Mouse (Mus musculus) heart, embryonic 15.5 days (tissue): Measurements from ENCODE around the gene Ap5m1. TPM values are rescaled to one million over a fixed set of nuclear protein-coding genes. Genes with fewer than 3 reads are reported as not detected.

Source experiments
- ATAC-seq: fragments of 200-750 bp; cut with Nextera tagmentation; replicated peaks from 2 replicates; pipeline ENCODE4 v1.8.0; 2017; ENCODE audit warnings: low read depth, moderate TSS enrichment; ENCODE audit not compliant: insufficient number of reproducible peaks, insufficient read depth, low FRiP score
- H3K27ac ChIP-seq: fragments of 300-500 bp; sonication (generic); 2 replicates; pipeline ENCODE4 v1.5.1; 2015; ENCODE audit warnings: mild to moderate bottlenecking, inconsistent platforms
- H3K27me3 ChIP-seq: fragments of 300-500 bp; sonication (generic); 2 replicates; pipeline ENCODE4 v1.6.1; 2015; ENCODE audit warnings: inconsistent platforms
- H3K36me3 ChIP-seq: fragments of 300-500 bp; sonication (generic); 2 replicates; pipeline ENCODE4 v1.6.1; 2015; ENCODE audit warnings: mild to moderate bottlenecking, inconsistent platforms
- H3K4me1 ChIP-seq: fragments of 300-500 bp; sonication (generic); replicated peaks from 2 replicates; pipeline ENCODE4 v1.6.1; 2015; ENCODE audit warnings: inconsistent platforms
- H3K4me2 ChIP-seq: fragments of 300-500 bp; sonication (generic); 2 replicates; pipeline ENCODE4 v1.6.1; 2015; ENCODE audit warnings: inconsistent platforms, mild to moderate bottlenecking, moderate library complexity
- H3K4me3 ChIP-seq: fragments of 300-500 bp; sonication (generic); 2 replicates; pipeline ENCODE4 v1.5.1; 2015; ENCODE audit warnings: mild to moderate bottlenecking, inconsistent platforms
- H3K9ac ChIP-seq: fragments of 300-500 bp; sonication (generic); 2 replicates; pipeline ENCODE4 v1.6.1; 2015; ENCODE audit warnings: mild to moderate bottlenecking, inconsistent platforms
- H3K9me3 ChIP-seq: fragments of 300-500 bp; sonication (generic); replicated peaks from 2 replicates; pipeline ENCODE4 v1.6.1; 2016; ENCODE audit warnings: inconsistent platforms
- WGBS: fragments of 180-500 bp; shearing (Covaris S2); methylation state at CpG from one replicate; pipeline ENCODE4 v1.1.7; 2015; ENCODE audit warnings: mixed read lengths; 5-methylcytosine and 5-hydroxymethylcytosine counted together
- polyA plus RNA-seq: library from polyadenylated mRNA; unstranded; fragments of >200 nt; fragmentation: Nextera tagmentation; extraction: Ambion mirVana; gene quantifications from 2 replicates; pipeline ENCODE4 v1.2.1, GENCODE M21; 2015

Ap5m1 gene
- polyA plus RNA-seq = 18.8 and 19.9 TPM in 2 replicates

DNA sequence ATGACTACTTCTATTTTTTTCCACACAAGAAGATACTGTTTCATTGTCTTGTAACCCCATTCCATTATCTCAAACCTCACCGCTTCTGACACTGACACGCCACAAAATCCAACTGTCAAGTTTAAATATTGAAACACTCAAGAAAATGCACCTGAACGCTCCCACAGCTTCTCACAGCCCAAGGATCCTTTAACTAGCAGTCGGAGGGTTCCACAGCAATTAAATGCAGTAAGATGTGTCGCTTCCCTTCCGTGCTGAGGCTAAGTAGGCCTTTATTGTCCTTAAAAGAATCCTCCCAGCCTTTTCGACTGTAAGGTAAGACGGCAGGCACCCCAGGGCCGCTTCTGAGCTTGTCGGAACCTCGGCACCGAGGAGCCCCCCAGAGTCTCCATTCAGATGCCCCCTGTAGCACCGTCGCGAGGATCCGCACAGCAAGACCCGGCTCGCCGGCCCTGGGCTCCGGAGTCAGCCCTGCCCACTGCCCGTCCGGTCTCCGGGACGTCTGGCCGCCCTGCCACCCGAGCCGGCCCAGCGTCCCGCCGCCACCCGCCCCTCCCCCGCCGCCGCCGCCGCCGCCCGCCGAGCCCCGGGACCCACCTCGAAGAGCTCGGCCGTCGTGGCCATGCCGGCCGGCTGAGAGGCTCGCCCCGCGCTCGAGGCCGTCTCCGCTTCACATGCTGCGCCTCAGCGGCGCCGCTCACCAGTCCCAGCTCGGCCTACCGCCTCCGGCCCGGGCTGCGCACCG, at the start of gene Ap5m1:
Gene Ap5m1, plus strand, starts transcription at position 569 of the 745 bp plus-strand sequence.
- WGBS = under 1% methylated on average over 55 of the region's 62 CpGs
- Histone ChIP-seq H3K4me3 (peak within 1 kb of the TSS; percentile 83), H3K27ac (peak within 1 kb of the TSS; percentile 99), H3K4me1 (peaks cover 17% of the 10 kb centered on the region), H3K36me3 (no peaks in the 10 kb centered on the region), H3K9me3 (no peaks in the 10 kb centered on the region), H3K4me2 (peak within 1 kb of the TSS; percentile 69), H3K27me3 (no peaks in the 10 kb centered on the region), H3K9ac (peak within 1 kb of the TSS; percentile 92)
- peak; percentile 54 for ATAC-seq

DNA sequence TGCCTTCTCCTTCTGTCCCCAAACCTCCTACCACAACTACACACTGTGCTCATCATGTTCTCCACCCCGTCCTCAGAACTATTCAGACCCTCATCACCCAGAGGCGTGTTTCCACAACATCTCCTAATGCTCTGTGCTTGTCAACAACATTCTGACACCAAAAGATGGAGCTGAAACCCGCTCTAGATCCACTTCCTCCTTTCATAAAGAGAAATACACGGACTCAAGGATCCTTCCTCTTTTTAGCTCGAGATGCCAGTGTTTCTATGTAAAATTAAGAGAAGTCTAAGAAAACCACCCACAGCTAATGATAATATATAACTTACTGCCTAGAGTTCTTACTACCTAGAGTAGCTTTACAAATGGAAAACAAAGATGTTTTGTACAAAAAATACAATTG, 46.1 kb upstream of the Ap5m1 start:
- no peaks in the 10 kb centered on the region for H3K27me3 ChIP-seq
- no peak overlapping the region for H3K27ac ChIP-seq
- H3K4me3 ChIP-seq = no peak overlapping the region
- 87% methylated on average over 5 of the region's 5 CpGs for WGBS
- no peaks in the 10 kb centered on the region for H3K9me3 ChIP-seq
- H3K36me3 ChIP-seq = peaks cover 30% of the 10 kb centered on the region
- H3K9ac ChIP-seq = no peak overlapping the region
- ATAC-seq = no peak
- H3K4me1 ChIP-seq = no peaks in the 10 kb centered on the region
- H3K4me2 ChIP-seq = no peak overlapping the region

DNA sequence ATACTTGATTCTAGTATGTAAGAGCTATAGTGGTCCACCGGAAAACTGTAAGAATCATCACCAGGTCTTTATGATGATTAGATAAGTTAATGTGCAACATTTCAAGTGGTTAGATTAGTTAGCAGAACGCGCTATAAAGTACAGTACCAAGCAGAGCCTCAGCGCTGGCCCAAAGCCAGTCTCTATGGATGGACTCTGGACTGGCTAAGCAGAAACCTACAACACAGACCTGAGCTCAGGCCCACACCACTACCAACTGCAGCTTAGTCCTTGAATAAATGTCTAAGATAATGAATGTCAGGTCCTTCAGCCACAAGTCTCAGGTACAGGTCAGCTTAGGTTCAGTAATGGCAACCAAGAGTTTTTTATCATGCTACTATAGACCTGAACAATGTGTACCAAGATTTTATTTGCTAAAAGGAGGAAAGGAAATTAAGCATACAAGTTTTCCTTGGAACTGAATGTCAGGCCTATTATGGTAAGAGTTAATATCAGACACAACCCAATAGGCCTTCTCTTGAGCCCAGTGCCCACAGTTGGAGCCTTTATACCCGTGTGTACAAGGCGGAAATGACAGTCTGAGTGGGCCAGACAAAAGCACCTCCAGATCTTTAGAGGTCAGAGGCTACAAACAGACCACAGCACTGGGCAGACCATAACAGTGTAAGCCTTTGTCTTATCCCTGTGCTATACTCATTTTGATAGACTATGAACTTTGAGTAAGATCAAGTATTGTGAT, 38.7 kb upstream of the Ap5m1 start:
- ATAC-seq = no peak
- Histone ChIP-seq H3K36me3 (peaks cover 16% of the 10 kb centered on the region), H3K9ac (no peak overlapping the region), H3K27ac (no peak overlapping the region), H3K4me3 (no peak overlapping the region), H3K9me3 (no peaks in the 10 kb centered on the region), H3K27me3 (no peaks in the 10 kb centered on the region), H3K4me1 (no peaks in the 10 kb centered on the region), H3K4me2 (no peak overlapping the region)
- 88% methylated on average over 6 of the region's 6 CpGs for WGBS

DNA sequence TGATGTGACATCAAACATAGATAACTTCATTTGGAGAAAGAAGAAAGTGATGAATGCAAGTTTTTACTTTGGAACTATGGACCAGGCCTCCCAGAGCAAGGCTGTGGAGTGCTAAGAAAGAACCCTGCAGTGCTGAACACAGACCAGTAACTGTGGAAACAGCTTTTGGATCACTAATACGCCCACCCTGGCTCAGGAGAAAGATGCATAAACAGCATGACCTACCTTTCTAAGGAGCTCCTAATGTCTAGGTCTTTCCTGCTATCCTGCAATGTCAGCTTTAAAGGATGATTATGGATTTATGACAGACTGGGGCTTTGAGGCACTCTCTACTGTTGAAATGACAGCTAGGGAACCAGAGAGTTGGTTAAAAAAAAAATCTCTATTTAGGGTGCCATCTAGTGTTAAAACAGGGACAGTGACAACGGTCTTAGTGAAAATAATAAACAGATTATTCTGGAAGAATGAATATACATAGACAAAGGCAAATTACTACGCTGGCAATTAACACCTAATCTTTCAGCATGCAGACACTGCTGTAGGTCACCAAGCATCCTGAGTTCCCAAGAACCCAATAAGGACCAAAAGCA, 38.0 kb upstream of the Ap5m1 start:
- H3K4me1 ChIP-seq = no peaks in the 10 kb centered on the region
- H3K27ac ChIP-seq = no peak overlapping the region
- H3K4me3 ChIP-seq = no peak overlapping the region
- H3K36me3 ChIP-seq = peaks cover 18% of the 10 kb centered on the region
- no peak for ATAC-seq
- H3K9ac ChIP-seq = no peak overlapping the region
- H3K4me2 ChIP-seq = no peak overlapping the region
- 80% methylated on average over 3 of the region's 3 CpGs for WGBS
- H3K9me3 ChIP-seq = no peaks in the 10 kb centered on the region
- H3K27me3 ChIP-seq = no peaks in the 10 kb centered on the region

DNA sequence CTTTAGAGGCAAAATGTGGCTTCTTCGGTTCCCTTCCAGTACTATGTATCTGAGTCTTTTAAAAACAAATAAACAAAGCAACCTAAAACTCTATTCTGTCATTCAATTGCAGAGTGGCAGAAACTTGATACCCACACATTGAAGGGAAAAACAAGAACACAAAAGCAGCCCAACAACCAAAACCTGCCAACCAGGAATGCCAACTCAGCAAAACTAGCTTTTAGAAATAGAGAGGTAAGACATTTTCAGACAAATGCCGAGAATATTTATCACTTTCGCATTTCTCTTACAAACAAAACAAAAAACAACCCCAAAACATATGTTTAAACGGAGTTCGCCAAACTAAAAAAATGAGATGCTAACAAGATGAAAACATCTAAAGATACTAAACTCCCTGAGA, 36.9 kb upstream of the Ap5m1 start:
- 92% methylated on average over 5 of the region's 5 CpGs for WGBS
- H3K9ac ChIP-seq = no peak overlapping the region
- H3K4me2 ChIP-seq = no peak overlapping the region
- H3K9me3 ChIP-seq = no peaks in the 10 kb centered on the region
- no peaks in the 10 kb centered on the region for H3K4me1 ChIP-seq
- H3K36me3 ChIP-seq = peaks cover 23% of the 10 kb centered on the region
- no peaks in the 10 kb centered on the region for H3K27me3 ChIP-seq
- H3K27ac ChIP-seq = no peak overlapping the region
- no peak for ATAC-seq
- no peak overlapping the region for H3K4me3 ChIP-seq

DNA sequence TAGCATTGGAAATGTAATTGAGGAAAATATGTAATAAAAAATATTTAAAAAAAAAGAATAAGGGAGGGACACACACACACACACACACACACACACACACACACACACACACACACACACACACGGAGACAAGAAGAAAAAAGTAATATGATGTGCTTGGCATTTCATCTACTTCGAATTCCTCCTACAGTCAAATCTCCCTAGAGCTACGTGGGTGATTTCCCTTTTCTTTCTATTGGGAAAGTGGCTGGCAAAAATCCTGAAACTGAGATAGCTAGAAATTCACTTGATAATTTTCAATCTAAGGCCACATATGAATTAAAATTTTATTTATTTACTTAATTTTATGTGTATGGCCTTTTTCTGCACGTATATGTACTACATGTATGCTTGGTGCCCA, 20.3 kb upstream of the Ap5m1 start:
- Histone ChIP-seq H3K36me3 (no peaks in the 10 kb centered on the region; the same call in none of the 2 replicates), H3K27me3 (no peaks in the 10 kb centered on the region), H3K4me1 (no peaks in the 10 kb centered on the region), H3K9ac (no peak overlapping the region), H3K4me2 (no peak overlapping the region), H3K27ac (no peak overlapping the region), H3K9me3 (no peaks in the 10 kb centered on the region), H3K4me3 (no peak overlapping the region)
- 89% methylated on average over 3 of the region's 4 CpGs for WGBS
- no peak for ATAC-seq

DNA sequence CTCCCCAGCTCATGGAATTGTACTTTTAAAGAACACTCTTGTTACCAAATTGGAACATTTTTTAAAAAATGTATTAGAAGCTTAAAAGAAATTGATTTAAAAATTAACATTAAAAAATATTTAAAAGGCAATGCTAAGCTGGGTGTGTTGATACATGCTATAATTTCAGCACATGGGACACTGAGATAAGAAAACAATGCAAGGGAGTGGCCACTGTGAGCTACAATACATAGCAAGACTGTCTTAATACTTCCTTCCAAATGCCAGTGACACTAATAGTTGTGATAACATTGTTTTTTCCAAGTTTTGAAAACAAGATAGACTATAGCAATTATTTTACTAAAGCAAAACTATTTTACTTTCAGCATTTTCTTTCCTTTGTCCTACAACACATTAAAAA, 16.4 kb upstream of the Ap5m1 start:
- no peak for ATAC-seq

DNA sequence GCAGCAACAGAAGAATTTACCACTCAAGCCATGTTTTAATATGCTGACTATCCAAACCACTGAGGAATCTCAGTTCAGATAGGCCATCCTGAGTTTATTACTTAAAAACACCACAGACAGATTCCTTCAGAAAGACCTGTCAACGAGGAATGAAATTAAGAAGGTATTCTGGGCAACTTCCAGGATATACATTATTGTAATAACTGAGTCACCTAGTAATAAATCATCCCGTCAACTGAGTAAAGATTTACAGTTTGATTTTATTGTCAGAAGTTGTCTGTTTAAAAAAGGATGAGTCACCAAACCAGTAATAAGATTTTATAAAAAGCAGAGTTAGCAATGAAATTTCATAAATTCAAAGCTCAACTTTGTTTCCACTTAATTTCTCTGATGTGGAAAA, 2.1 kb upstream of the Ap5m1 start:
- WGBS = 60% methylated on average over 2 of the region's 2 CpGs
- H3K9ac ChIP-seq = no peak overlapping the region
- H3K27ac ChIP-seq = no peak overlapping the region
- H3K9me3 ChIP-seq = no peaks in the 10 kb centered on the region
- no peak overlapping the region for H3K4me3 ChIP-seq
- ATAC-seq = no peak
- H3K4me2 ChIP-seq = no peak overlapping the region
- peaks cover 17% of the 10 kb centered on the region for H3K4me1 ChIP-seq
- H3K27me3 ChIP-seq = no peaks in the 10 kb centered on the region
- no peaks in the 10 kb centered on the region for H3K36me3 ChIP-seq

More for the DNA sequence above, 16.4 kb upstream of the Ap5m1 start:
- H3K9ac ChIP-seq = no peak overlapping the region
- no peaks in the 10 kb centered on the region for H3K27me3 ChIP-seq
- no peak overlapping the region for H3K4me3 ChIP-seq
- H3K36me3 ChIP-seq = no peaks in the 10 kb centered on the region; the same call in none of the 2 replicates
- no peak overlapping the region for H3K4me2 ChIP-seq
- no peaks in the 10 kb centered on the region for H3K9me3 ChIP-seq
- H3K27ac ChIP-seq = no peak overlapping the region
- no peaks in the 10 kb centered on the region for H3K4me1 ChIP-seq

DNA sequence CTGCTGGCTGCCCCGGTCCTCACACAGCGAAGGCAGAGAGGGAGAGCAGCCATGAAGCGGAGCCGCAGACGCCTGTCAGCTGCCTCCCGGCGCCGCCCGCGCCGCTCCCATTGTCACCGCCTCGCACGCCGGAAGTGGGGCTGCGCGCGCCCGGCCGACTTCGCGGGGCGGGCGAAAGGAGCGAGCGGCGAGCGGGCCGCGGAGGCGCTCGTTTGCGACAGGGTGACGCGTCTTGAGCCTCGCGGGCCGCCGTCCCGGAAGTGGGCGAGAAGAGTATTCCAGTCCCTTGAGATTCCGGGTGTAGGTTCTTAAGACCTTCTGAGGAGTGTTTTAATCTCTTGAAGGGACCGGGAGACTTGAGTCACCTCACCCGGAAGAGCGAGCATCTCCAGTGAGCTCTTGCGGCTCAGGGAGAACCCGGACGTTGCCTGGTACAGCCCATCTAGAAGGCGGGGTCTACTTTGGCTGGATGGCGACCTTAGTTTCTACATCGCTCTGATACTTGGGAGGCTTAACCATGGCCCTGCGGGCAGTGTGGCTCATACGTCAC, 452 bp downstream of the Ap5m1 start, which contains the start of gene Exoc5:
Gene Exoc5, minus strand, starts transcription at position 380 of the 550 bp plus-strand sequence.
- peak within 1 kb of the TSS; percentile 99 for H3K27ac ChIP-seq

DNA sequence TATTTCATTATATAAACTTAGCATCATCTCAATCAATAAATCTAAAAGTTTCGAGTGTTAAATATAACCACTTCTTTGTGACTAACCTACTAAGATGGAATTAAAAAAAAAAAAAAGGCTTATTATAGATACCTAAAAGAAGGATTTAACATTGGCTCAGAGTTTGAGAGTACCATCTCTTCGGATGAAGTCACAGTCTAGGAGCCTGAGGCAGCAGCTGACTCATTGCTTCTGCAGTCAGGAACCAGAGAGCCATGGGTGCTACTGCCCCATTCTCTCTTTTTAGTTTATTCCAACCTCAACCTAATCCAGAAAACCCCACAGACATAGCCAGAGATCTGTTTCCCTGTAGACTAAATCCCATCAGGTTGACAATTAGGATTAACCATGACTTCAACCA, 6.9 kb downstream of the Ap5m1 start:
- H3K4me1 ChIP-seq = peaks cover 2% of the 10 kb centered on the region
- 84% methylated on average over 2 of the region's 2 CpGs for WGBS
- ATAC-seq = no peak
- H3K27ac ChIP-seq = no peak overlapping the region
- no peak overlapping the region for H3K9ac ChIP-seq
- H3K9me3 ChIP-seq = no peaks in the 10 kb centered on the region
- no peaks in the 10 kb centered on the region for H3K27me3 ChIP-seq
- peaks cover 7% of the 10 kb centered on the region; the same call in 1 of the 2 replicates for H3K36me3 ChIP-seq
- no peak overlapping the region for H3K4me3 ChIP-seq
- H3K4me2 ChIP-seq = no peak overlapping the region

More for the DNA sequence above, 452 bp downstream of the Ap5m1 start, which contains the start of gene Exoc5:
- H3K4me3 ChIP-seq = peak within 1 kb of the TSS; percentile 83
- WGBS = under 1% methylated on average over 52 of the region's 53 CpGs
- no peaks in the 10 kb centered on the region for H3K27me3 ChIP-seq
- H3K9ac ChIP-seq = peak within 1 kb of the TSS; percentile 92
- ATAC-seq = peak; percentile 95
- H3K4me2 ChIP-seq = peak within 1 kb of the TSS; percentile 69
- peaks cover 17% of the 10 kb centered on the region for H3K4me1 ChIP-seq
- H3K36me3 ChIP-seq = no peaks in the 10 kb centered on the region
- H3K9me3 ChIP-seq = no peaks in the 10 kb centered on the region

DNA sequence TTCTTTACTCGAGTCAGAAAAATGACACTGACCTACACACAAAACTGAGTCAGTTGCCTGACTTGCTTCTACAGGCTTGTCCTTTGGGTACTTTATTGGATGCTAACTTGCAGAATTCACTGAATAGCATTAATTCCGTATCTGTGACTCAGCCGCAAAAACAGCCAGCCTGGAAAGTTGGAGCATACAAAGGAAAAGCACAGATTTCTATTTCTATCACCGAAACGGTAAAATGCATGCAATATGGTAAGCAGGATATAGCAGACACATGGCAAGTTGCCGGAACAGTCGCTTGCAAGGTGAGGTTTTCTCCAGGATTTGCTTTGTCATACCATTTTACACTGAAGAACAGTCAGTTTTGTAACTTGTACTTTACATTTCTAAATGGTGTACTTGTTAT, 8.0 kb downstream of the Ap5m1 start:
- Histone ChIP-seq H3K9me3 (no peaks in the 10 kb centered on the region), H3K27me3 (no peaks in the 10 kb centered on the region), H3K36me3 (peaks cover 7% of the 10 kb centered on the region; the same call in 1 of the 2 replicates), H3K4me3 (no peak overlapping the region), H3K27ac (no peak overlapping the region), H3K9ac (no peak overlapping the region), H3K4me2 (no peak overlapping the region), H3K4me1 (no peaks in the 10 kb centered on the region)
- ATAC-seq = no peak
- 92% methylated on average over 7 of the region's 7 CpGs for WGBS
